Comparison of ENCODE assay signal across 8 mouse cellular contexts in the genomic region with DNA sequence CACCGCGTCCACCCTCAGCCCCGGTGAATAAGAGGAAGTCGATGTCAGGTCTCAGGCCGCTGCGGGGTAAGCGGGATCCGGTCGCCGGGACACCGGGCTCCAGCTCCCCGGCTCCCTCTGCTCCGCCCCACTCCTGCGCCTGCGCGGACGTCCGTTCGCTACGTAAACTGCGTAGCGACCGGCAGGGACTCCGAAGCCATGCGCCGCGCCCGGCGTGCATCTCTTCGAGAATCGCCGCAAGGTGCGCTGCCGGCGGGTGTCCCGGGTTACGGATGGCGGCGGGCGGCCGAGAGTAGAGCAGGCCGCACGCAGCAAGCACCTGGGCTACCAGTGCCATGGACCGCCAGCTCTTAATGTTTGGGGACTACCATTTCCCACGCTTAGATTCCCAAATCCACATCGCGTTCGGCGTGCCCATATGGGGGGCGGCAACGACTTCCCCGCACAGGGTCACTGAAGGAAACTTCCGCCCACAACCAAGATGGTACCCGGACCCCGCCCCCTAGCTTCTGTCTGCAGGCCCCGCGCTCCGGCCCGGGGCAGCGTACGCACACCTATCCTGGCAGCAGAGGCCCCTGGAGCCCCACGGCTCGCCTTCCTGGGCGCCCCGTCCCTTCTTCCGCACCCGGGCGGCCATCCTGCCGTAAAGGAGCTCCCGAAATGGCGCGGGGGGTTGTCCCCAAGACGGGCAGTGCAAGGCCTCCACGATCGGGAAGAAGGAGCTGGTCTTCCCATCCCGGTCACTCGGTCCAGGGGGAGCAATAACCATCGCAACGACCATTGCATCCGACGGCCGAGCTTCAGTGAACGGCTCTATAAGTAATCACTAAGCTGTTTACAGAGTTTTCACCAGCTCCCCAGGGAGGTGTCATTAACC. TPM values are rescaled to one million over a fixed set of nuclear protein-coding genes. Genes with fewer than 3 reads are reported as not detected.
DNase-seq lines count a peak whose midpoint lies in the region; ATAC-seq and TF ChIP-seq lines count a peak whose summit lies in the region.

Gene Bad (plus strand): TSS at position 490 of the 877 bp plus-strand sequence.

- no peak for TF ChIP-seq CTCF in kidney, adult 2 months (conservative IDR thresholded peaks at IDR 0.05; ENCODE audit: insufficient read depth, insufficient read length, low read depth, low read length)

- H3K27ac ChIP-seq in embryonic facial prominence, embryonic 13.5 days: peak within 1 kb of the TSS; percentile 95
- peak within 1 kb of the TSS; percentile 84 for H3K27ac ChIP-seq in kidney, adult 2 months (ENCODE audit: insufficient read depth, low read depth, low read length)
- peak within 1 kb of the TSS; percentile 95 for H3K27ac ChIP-seq in limb, embryonic 12.5 days
- peak within 1 kb of the TSS; percentile 94 for H3K27ac ChIP-seq in midbrain, embryonic 14.5 days (replicated peaks; ENCODE audit: low read depth, low read length)

- peak; percentile 90 for DNase-seq in 3T3-L1 (ENCODE audit: low read depth, low spot score)
- DNase-seq in adrenal gland, postnatal 4 days (ENCODE audit: low spot score in 2 of 2): peak; percentile 89 to 96
- peak; percentile 94 to 98 for DNase-seq in heart, adult 18-20 months
- DNase-seq in kidney, adult 2 months: peak; percentile 95
- DNase-seq in midbrain, embryonic 14.5 days: peak; percentile 99
- DNase-seq in spleen, adult 12 weeks (ENCODE audit: low spot score): peak; percentile 96

- ATAC-seq in embryonic facial prominence, embryonic 13.5 days (ENCODE audit: insufficient number of reproducible peaks, insufficient read depth, low FRiP score, low TSS enrichment, low read depth): peak; percentile 70
- ATAC-seq in limb, embryonic 12.5 days (ENCODE audit: insufficient number of reproducible peaks, insufficient read depth, low FRiP score, low TSS enrichment, low read depth): peak; percentile 65
- peak; percentile 86 for ATAC-seq in midbrain, embryonic 14.5 days (ENCODE audit: low FRiP score, low TSS enrichment)

- peak within 1 kb of the TSS; percentile 86 for H3K4me3 ChIP-seq in embryonic facial prominence, embryonic 13.5 days
- peak within 1 kb of the TSS; percentile 81 for H3K4me3 ChIP-seq in kidney, adult 2 months (ENCODE audit: insufficient read depth, low read depth, low read length)
- peak within 1 kb of the TSS; percentile 78 for H3K4me3 ChIP-seq in limb, embryonic 12.5 days (replicated peaks)
- peak within 1 kb of the TSS; percentile 85 for H3K4me3 ChIP-seq in midbrain, embryonic 14.5 days (replicated peaks; ENCODE audit: low read depth, low read length)

- peaks cover 12% of the 10 kb centered on the region for H3K36me3 ChIP-seq in embryonic facial prominence, embryonic 13.5 days
- H3K36me3 ChIP-seq in kidney, adult 2 months (ENCODE audit: control insufficient read depth, insufficient read depth, low read length): no peaks in the 10 kb centered on the region
- peaks cover 11% of the 10 kb centered on the region; the same call in 1 of the 2 replicates for H3K36me3 ChIP-seq in limb, embryonic 12.5 days
- peaks cover 17% of the 10 kb centered on the region for H3K36me3 ChIP-seq in midbrain, embryonic 14.5 days (ENCODE audit: control insufficient read depth, insufficient read depth, low read length)

- no peaks in the 10 kb centered on the region for H3K9me3 ChIP-seq in embryonic facial prominence, embryonic 13.5 days
- no peaks in the 10 kb centered on the region for H3K9me3 ChIP-seq in limb, embryonic 12.5 days
- H3K9me3 ChIP-seq in midbrain, embryonic 14.5 days (ENCODE audit: control insufficient read depth, low read length): no peaks in the 10 kb centered on the region

- WGBS in embryonic facial prominence, embryonic 13.5 days: under 1% methylated on average over 83 of the region's 83 CpGs
- WGBS in kidney, adult 2 months: under 1% methylated on average over 83 of the region's 83 CpGs
- under 1% methylated on average over 83 of the region's 83 CpGs for WGBS in limb, embryonic 12.5 days
- WGBS in midbrain, embryonic 14.5 days: under 1% methylated on average over 83 of the region's 83 CpGs

- peak within 1 kb of the TSS; percentile 95 for H3K4me2 ChIP-seq in embryonic facial prominence, embryonic 13.5 days
- H3K4me2 ChIP-seq in limb, embryonic 12.5 days: peak within 1 kb of the TSS; percentile 98
- peak within 1 kb of the TSS; percentile 99 for H3K4me2 ChIP-seq in midbrain, embryonic 14.5 days (ENCODE audit: low read length)

- H3K4me1 ChIP-seq in embryonic facial prominence, embryonic 13.5 days: peaks cover 25% of the 10 kb centered on the region
- H3K4me1 ChIP-seq in kidney, adult 2 months (ENCODE audit: control insufficient read depth, insufficient read depth, low read length): peaks cover 18% of the 10 kb centered on the region; the same call in 1 of the 2 replicates
- peaks cover 22% of the 10 kb centered on the region for H3K4me1 ChIP-seq in limb, embryonic 12.5 days (replicated peaks)
- H3K4me1 ChIP-seq in midbrain, embryonic 14.5 days (ENCODE audit: control insufficient read depth, insufficient read depth, low read length): peaks cover 26% of the 10 kb centered on the region

- H3K9ac ChIP-seq in embryonic facial prominence, embryonic 13.5 days: peak within 1 kb of the TSS; percentile 93
- H3K9ac ChIP-seq in limb, embryonic 12.5 days (replicated peaks): peak within 1 kb of the TSS; percentile 85
- H3K9ac ChIP-seq in midbrain, embryonic 14.5 days (replicated peaks; ENCODE audit: low read length): peak within 1 kb of the TSS; percentile 92

- H3K27me3 ChIP-seq in embryonic facial prominence, embryonic 13.5 days: no peaks in the 10 kb centered on the region
- no peaks in the 10 kb centered on the region for H3K27me3 ChIP-seq in kidney, adult 2 months (replicated peaks; ENCODE audit: control insufficient read depth, insufficient read depth, low read length)
- peaks cover 8% of the 10 kb centered on the region for H3K27me3 ChIP-seq in limb, embryonic 12.5 days
- H3K27me3 ChIP-seq in midbrain, embryonic 14.5 days (ENCODE audit: control insufficient read depth, insufficient read depth, low read length): no peaks in the 10 kb centered on the region

- peak; percentile 22 for TF ChIP-seq POLR2A in kidney, adult 2 months (IDR thresholded peaks at IDR 0.05; ENCODE audit: low read depth, low read length)

RNA-seq across cellular contexts. Expression of gene Bad, which starts in this region (rescaled TPM):
- 10 to 100 TPM; 51.5 to 54.8 TPM for total RNA-seq in adrenal gland, postnatal 4 days (2021)
- polyA plus RNA-seq in embryonic facial prominence, embryonic 13.5 days (2015; fragmentation: Nextera tagmentation; extraction: Ambion mirVana): 80.0 and 83.6 TPM in 2 replicates
- total RNA-seq in heart, adult 18-20 months (2021): 10 to 100 TPM; 21.1 to 22.4 TPM
- polyA plus RNA-seq in kidney, adult 2 months (2012; rRNA removed): 75.4 and 83.1 TPM in 2 replicates
- 67.3 and 68.2 TPM in 2 replicates for polyA plus RNA-seq in limb, embryonic 12.5 days (2016; fragmentation: Nextera tagmentation; extraction: Ambion mirVana)
- polyA plus RNA-seq in midbrain, embryonic 14.5 days (2014; fragmentation: Nextera tagmentation; extraction: Ambion mirVana): 77.1 and 79.3 TPM in 2 replicates

Comparison
In these comparisons a context has a peak if more than half of its experiments do, and no peak if none do; other contexts are left out.
1. Peak in every context shown above with its lines: DNase-seq, ATAC-seq, H3K4me3 ChIP-seq and H3K27ac ChIP-seq.